Mouse (Mus musculus) gastrocnemius, postnatal 14 days (tissue): Measurements from ENCODE around the gene Zfp266. TPM values are rescaled to one million over a fixed set of nuclear protein-coding genes. Genes with fewer than 3 reads are reported as not detected.
A peak's percentile ranks its signal among the peaks of the same experiment; 100 is the strongest.

ENCODE experiments used
- DNase-seq: peaks from one replicate; pipeline ENCODE4 v3.0.0; 2021; ENCODE audit warnings: mixed read lengths
- intact Hi-C: fragments of 180-260 bp; cut with DNase I; formaldehyde crosslinking; loops from one replicate; pipeline ENCODE4 v1.15.1; 2025; ENCODE audit warnings: low total_unique reads
- total RNA-seq, 2 experiments: library from RNA; stranded (reverse); gene quantifications; 2 replicates each; pipeline ENCODE4 v1.2.3; 2021

The Zfp266 gene
- total RNA-seq, 2 experiments from 2014 or later, result 22.2 to 22.6 TPM

GRCm38 (mm10) chr9:20504801-20505200 is 16.4 kb downstream of the Zfp266 start:
- intact Hi-C loops, result no loop called here
- DNase-seq, result no peak

GRCm38 (mm10) chr9:20493281-20493680 is 27.9 kb downstream of the Zfp266 start:
- DNase-seq, result no peak
- intact Hi-C loops, result no loop called here

- intact Hi-C loops, result no loop called here
- DNase-seq, result peak; percentile 77
Measured at GRCm38 (mm10) chr9:20492527-20493233, 28.5 kb downstream of the Zfp266 start, which contains the start of gene Zfp426. Zfp426 (minus strand) TSS chr9:20492746.

GRCm38 (mm10) chr9:20491858-20492526 is 29.2 kb downstream of the Zfp266 start:
- no peak for DNase-seq
- intact Hi-C loops, result no loop called here

- DNase-seq, result no peak
- intact Hi-C loops, result no loop called here
Measured at GRCm38 (mm10) chr9:20489536-20489935, 31.7 kb downstream of the Zfp266 start.

GRCm38 (mm10) chr9:20479396-20479795 is 41.8 kb downstream of the Zfp266 start:
- no peak for DNase-seq
- intact Hi-C loops, result no loop called here

- intact Hi-C loops, result no loop called here
Measured at GRCm38 (mm10) chr9:20476632-20477031, 44.6 kb downstream of the Zfp266 start.

GRCm38 (mm10) chr9:20466761-20467442 is 54.3 kb downstream of the Zfp266 start:
- peak; percentile 37 for DNase-seq
- intact Hi-C loops, result loop anchor here (5.0 kb wide), 1 partner anchor 80 kb away; no protein-coding TSS in a partner anchor

More at GRCm38 (mm10) chr9:20476632-20477031, 44.6 kb downstream of the Zfp266 start:
- no peak for DNase-seq

- intact Hi-C loops, result no loop called here
Measured at GRCm38 (mm10) chr9:20459377-20460317, 61.6 kb downstream of the Zfp266 start, which contains the start of gene Zfp26. Zfp26 (minus strand) TSS chr9:20460162.

GRCm38 (mm10) chr9:20453647-20454046 is 67.6 kb downstream of the Zfp266 start:
- intact Hi-C loops, result no loop called here
- no peak for DNase-seq

More at GRCm38 (mm10) chr9:20459377-20460317, 61.6 kb downstream of the Zfp266 start, which contains the start of gene Zfp26:
- peak; percentile 65 for DNase-seq

GRCm38 (mm10) chr9:20451493-20451892 is 69.7 kb downstream of the Zfp266 start:
- DNase-seq, result no peak
- intact Hi-C loops, result no loop called here

Other genes starting within 250 kb of the Zfp266 start
- not detected for gene Olfr39, start 239.1 kb downstream of the Zfp266 start, total RNA-seq
- gene Olfr873, start 222.9 kb downstream of the Zfp266 start, total RNA-seq, result not detected
- under 1 TPM in 1 of 2 experiments, not detected in 1; 0.06 TPM for gene Olfr18, start 185.3 kb downstream of the Zfp266 start, total RNA-seq
- 1 to 10 TPM; 9.3 to 9.6 TPM for gene Zfp560, start 136.2 kb downstream of the Zfp266 start, total RNA-seq
- gene Zfp26, start 61.3 kb downstream of the Zfp266 start, total RNA-seq, result 1 to 10 TPM; 7.6 to 8.5 TPM
- 1 to 10 TPM; 7.4 to 8.2 TPM for gene Zfp426, start 28.7 kb downstream of the Zfp266 start, total RNA-seq
- 1 to 10 TPM; 4.1 to 4.4 TPM for gene Zfp846, start 59.9 kb upstream of the Zfp266 start, total RNA-seq
- 100 to 1,000 TPM; 172 to 182 TPM for gene Ubl5, start 121.5 kb upstream of the Zfp266 start, total RNA-seq
- gene Fbxl12, start 123.3 kb upstream of the Zfp266 start, total RNA-seq, result 1 to 10 TPM; 5.7 to 6.6 TPM
- gene Pin1, start 130.7 kb upstream of the Zfp266 start, total RNA-seq, result 10 to 100 TPM; 14.6 to 15.5 TPM
- under 1 TPM in 1 of 2 experiments, not detected in 1; 0.29 TPM for gene Olfm2, start 224.9 kb upstream of the Zfp266 start, total RNA-seq